Mouse (Mus musculus) cerebellum, adult 9-10 months (tissue): ENCODE measurements around the gene Trappc10.
"Not testable (repeated sequence)": the region's sequence is repeated elsewhere in the genome, so short reads cannot be mapped to it uniquely, and the experiment has no call there.

ENCODE experiments used
- DNase-seq: peaks from one replicate; pipeline ENCODE4 v3.0.0; 2022

The Trappc10 gene

DNA sequence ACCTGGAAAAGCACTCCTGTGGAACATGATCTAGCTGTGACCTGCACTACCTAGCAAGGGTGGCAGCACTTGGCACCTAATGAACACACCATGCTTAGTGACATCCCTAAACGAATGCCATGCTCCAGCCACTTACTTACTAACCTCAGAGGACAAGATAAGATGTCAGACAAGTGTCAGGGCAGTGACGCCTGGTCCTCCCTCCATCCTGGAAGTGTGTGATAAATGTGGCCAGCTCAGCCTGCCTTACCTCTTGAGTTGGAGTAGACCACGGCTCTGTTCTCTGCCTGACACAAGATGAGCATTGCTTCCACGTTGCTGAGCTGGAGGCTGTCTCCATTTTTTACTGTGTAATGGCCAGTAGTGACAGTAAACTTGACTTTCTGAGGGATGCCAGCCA lies 43.3 kb downstream of the Trappc10 start:
- no peak for DNase-seq

DNA sequence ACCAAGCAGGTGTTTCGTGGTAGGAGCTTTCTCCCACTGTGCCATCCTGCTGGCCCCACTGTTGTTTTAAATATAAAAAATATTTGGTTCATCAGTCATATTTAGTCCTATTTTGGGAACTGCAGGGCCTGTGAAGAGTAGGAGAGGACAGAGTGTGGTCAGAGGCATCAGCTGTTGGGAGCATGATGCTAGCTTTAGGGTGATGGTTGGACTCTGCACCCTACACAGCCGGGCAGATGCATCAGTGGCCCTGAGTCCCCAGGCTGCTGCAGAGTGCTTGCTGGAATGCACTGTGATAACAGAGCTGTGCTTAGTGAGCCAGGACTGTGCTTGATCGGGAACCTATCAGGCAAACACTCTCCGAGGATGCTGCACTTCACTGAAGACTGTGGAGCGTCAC lies 51.5 kb downstream of the Trappc10 start:
- no peak for DNase-seq

DNA sequence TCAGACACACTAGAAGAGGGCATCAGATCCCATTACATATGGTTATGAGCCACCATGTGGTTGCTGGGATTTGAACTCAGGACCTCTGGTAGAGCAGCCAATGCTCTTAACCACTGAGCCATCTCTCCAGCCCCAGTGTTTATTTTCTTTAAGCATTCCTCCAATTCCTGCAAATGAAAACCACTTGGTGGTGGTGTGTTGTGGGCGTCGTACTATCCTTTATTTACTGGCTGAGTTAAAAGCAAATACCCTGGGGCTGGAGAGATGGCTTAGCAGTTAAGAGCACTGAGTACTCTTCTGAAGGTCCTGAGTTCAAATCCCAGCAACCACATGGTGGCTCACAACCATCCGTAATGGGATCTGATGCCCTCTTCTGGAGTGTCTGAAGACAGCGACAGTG lies 58.4 kb downstream of the Trappc10 start:
- DNase-seq: not testable (repeated sequence)

DNA sequence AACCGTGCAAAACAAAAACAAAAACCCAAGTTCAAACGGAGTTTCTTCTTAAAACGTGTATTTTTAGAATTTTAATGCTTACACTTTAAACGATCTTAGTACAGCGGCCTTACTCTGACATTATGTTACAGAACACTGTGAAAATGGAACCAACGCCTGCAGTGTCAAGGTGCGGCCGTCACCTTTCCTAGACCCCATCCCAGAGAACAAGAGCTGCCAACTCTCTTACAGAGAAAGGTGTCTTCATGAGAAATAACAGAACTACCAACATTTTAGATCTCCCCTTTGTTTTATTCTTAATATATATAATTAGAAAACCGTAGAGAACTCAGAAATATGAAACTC lies 59.1 kb downstream of the Trappc10 start:
- DNase-seq: no peak

DNA sequence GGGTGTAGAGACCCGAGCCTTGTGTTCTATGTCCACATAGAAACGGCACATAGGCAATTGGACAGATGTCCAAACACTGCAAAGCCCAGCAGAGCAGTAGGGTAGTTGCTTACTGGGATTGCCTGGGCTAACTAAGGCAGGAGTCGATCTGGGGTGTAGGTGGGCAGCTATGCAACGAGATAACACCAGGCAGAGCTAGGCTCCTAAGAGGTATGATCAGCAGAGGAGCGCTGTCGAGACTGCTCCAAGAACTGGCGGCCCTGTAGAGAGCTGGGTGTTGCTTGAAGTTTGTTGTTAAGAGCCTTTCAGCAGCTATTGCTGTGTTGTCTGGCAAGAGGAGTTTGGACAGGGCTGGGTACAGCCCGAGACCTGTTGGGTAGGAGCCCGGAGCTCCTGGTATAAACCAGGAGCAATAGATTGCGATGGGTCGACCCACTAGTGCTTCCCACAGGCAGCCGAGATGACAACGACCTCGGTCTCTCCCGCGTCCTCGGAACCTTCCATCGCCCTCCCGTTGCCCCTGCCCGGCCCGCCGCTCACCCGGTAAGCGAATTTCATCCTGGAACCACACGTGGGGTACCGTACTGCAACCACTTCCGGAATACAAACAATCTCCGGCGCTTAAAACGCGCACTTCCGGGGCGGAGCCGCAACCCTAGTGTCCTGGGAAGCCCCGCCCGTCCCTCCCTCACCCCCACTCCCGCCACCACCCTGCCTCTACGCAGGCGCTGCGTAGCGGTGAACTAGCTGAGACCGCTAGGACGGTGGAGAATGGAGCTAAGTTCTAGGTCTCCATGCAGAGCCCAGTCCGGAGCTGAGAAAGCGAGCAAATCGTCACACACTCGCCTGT lies 59.7 kb downstream of the Trappc10 start, which contains the start of gene Pwp2:
TSS of gene Pwp2 (minus strand) at position 619 of the 850 bp plus-strand sequence.
- peak; percentile 83 for DNase-seq

DNA sequence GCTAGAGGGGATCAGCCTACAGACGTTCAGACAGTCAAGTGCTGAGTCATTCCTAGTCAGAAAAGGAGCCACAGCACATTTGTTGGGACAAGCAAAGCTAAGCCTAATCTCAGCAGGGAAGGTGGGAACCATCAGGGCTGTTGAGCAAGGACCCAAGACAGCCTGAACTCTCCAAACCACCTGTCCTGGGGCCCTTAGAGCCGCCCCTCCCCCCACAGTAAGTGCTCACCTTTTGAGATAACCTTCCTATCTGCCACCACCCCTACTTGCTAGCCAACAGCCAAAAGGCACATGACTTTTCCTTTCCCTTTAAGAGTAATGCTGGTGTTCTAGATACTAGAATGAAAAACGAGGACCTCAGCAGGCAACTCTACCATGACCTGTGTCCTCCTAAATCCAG lies 60.9 kb downstream of the Trappc10 start:
- DNase-seq: no peak

DNA sequence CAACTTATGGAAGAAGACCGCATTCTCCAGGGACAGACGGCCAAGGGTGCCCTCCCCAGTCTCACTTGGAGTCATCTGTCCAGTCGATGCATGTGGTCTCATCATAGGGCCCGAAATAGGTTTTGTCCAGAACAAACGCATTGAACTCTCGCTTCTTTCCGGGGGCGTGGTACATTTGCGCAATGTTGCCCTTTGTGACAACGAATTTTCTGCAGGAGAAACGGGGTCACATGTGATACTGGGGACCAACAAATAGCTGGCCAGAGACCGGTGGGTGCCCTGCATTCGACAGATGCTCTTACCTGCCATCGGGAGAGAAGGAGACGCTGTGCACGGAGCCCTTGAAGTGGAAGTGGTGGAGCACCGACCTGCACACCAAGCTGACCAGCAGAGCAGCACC lies 62.1 kb downstream of the Trappc10 start:
- DNase-seq: no peak

DNA sequence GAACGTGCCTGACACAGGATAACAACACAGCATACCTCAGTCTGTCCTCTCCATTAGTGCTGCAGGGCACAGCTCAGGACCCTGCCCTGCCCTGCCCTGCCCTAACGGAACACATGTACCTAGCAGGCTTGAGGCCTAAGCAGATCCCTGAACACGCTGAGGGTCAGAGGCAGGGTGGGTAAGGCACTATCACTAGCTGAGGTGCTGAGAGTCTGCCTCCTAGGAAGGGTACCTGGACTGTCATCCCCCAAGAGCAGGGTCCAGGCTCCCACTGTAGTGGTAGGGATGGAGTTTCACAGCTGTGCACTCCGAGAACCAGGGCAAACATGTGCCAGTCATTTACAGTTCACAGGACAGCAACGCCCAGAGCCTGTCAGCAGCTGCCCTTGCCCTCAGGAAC lies 70.0 kb downstream of the Trappc10 start:
- no peak for DNase-seq

DNA sequence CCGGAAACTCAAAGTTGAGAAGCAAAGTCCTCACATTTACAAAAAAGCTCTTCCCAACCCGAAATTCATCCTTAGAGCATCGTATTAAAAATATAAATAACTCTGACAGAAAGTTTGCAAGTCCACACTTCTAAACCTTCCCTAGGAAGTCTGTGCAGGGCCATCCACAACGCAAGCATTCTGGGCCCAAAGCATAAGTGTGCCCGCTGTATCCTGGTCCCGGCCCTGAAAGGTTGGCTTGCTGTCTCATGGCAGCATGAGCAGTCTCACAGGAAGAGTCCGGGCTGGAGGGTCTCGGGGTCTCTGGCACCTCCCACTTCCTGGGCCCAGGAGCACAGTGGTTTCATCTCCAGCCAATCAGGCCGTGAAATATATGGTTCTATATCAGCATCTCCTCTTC lies 72.9 kb downstream of the Trappc10 start:
- no peak for DNase-seq

DNA sequence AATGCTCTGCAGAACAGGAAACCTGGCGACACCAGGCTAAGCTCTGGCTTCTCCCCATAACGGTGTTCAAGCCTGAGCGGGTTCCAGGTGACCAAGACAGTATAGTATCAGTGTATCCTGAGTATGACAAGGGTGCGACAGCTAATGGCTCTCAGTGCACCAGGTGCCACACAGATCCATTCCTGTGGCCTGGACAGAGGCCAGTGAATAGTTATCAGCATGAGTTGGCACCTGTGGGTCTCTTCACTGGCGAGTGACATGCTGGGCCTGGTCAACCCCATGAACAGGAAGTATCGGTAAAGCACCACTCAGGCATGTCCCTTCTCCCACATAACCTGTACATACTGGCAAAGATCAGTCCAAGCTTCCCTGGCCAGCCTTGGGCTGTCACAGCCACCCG lies 73.4 kb downstream of the Trappc10 start:
- peak; percentile 60 for DNase-seq

DNA sequence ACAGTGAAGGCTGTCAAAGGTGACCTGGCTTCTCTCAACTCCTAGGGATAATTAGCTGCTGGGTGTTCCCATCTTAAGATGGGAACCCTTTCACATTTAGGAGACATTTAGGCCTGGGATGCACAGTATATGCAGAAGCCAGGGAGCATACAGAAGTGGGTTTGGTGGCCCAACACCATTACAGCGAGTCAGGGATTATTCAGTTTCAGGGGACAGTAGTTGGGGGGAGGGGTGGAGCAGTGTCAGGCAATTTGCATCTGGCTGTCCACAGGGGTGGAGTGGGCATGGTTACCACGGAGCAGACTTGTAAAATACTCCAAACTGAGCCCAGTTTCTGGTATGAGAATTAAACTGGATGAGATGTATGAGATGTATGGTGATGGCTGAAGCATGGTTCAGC lies 74.0 kb downstream of the Trappc10 start:
- peak; percentile 55 for DNase-seq

DNA sequence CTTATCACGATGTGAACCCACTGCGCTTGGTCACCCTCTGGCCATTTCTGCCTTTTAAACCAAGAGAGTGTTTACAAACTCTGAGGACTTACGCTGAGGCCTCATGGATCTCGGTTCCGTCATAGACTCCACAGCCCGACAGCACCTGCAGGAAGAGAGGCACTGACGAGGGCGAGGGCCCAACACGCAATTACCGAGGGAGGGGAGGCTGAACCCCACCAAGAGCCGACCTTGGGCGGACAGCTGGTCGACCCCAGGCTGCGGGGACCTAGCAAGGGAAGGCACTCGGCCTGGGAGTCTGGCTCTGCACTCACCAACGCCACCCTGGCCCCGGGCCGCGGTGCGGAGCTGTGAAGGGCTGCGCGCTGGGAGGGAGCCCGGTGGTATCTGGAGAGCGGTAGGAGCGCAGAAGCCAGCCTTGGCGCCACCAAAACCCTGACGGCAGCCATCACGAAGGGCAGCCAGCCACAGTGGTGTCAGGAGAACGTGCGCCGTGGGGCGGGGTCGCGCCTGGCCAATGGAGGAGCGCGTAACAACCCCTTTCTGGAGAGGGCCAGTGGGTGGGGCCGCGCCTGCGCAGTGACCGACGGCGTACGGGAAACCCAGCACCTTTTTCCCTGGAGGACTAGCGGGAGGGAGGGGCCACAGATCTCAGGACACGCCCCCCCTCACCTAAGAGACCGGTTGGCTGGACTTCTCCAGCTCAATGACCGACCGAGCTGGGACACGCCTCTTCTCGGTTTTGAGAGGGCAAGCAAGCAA lies 75.0 kb downstream of the Trappc10 start, which contains the start of gene D10Jhu81e:
TSS of gene D10Jhu81e (minus strand) at position 502 of the 762 bp plus-strand sequence.
- peak; percentile 100 for DNase-seq

DNA sequence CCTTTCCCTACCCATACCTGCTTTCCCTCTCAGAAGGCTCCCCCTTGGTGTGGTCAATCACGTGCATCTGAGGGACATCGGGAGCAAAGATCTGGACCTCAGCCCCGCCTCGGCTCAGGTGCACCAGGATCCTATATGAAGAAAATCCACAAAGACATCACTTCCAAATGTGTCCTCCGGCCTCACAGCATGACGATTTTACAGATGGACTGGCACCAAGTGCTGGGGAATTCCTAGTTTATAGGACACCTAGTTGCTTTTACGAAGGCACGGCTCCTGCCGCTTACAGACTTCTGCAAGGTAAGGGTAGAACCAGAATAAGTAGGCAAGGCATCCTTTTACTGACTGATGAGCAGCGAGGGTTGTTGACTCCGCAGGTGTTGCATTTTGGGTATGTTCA lies 75.6 kb downstream of the Trappc10 start:
- DNase-seq: peak; percentile 62

DNA sequence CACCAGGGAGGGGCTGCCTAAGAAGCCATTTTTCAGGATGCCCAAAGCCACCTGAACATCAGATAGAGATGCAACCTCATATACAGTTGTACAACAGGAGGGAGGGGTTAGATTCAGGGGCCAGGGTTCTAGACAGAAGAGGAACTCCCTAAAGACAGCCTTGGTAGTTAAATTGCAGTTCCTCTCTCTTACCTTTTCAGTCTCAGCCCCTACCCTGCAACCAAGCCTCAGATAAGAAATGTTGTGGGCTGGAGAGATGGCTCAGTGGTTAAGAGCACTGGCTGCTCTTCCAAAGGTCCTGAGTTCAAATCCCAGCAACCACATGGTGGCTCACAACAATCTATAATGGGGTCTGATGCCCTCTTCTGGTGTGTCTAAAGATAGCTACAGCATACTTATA lies 76.7 kb downstream of the Trappc10 start:
- DNase-seq: no peak

DNA sequence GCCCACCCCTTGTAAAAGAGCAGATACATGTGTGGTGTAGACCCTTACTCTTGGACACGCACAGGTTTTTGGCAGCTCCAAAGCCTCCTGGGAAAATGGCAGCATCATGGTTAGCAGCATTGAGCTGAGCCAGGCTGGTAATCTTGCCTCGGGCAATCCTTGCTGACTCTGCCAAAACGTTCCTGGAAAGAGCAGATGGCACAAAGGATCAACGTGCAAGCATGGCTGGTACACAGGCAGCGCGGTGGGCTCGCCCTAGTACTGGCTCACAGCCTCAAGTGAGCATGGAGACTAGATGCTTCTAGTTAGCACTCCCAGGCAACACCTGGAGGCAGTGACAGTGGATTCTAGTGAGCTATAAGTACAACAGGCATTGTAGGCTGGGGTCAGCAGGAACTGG lies 77.1 kb downstream of the Trappc10 start:
- peak; percentile 72 for DNase-seq

DNA sequence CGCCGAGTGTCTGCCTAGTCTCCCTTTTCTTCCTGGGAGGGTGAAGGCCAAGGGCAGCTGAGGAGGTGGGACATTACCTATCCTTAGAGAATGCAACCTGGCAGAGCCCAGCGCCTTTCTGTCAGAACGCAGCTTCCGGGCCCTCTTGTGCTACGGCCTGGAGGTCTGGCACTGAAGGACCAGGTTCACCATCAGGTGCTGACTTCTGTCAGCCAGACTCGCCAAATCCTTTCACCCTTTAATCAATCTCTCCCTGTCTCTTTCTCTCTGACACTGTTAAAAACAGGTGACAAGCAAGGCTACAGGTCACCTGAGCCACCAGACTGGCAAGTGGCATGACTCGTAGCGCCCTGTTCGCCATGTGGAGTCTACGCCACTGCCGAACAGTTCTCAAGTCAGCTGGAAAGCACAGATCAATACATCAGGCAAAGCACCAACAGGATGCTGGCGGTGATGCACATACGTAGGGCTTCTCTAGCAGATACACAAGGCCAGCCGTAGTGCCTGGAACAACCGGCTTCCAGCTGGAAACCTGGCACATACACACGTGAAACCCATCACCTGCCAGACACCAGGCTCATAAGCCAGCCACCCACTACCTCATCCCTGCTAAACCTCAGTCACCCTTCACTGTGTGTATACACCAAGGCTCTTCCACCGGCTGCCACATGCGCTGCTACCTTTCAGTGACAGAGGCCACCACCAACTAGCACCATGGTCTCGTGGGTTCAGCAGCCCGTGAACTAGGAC lies 79.0 kb downstream of the Trappc10 start:
- DNase-seq: no peak

DNA sequence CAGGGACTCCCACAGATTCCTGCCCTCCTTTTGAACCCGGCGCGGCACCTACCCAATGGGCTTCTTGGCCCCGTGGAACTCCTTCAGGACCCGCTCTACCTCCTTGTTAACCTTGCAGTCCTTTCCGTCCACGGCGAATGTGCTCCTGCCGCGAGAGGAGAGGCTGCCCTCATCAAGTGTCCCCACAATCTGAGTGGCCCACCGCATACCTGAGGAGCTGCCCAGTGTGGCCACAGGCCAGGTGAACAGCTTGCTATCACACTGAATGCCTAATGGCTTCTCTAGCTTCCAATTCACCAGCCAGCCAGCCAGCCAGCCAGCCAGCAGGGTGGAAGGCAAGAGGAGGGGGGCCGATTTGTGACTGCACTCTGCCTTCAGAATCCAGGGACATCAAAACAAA lies 79.7 kb downstream of the Trappc10 start:
- peak; percentile 85 for DNase-seq

DNA sequence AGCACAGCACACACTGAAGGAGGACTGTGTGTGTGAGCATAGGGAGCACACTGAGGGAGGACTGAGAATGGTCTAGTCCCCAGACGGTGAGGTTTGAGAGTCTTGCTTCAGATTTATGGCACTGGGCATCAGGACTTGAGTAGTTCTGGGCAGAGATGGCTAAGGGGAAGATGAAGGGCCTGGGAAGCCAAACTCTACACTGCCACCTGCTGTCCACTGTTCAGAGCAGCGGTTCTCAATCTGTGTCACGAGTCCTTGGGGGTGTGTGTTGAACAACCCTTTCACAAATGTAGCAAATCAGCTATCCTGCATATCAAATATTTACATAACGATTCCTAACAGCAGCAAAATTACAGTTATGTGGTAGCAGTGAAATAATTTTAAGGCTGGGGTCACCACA lies 80.5 kb downstream of the Trappc10 start:
- DNase-seq: peak; percentile 82

DNA sequence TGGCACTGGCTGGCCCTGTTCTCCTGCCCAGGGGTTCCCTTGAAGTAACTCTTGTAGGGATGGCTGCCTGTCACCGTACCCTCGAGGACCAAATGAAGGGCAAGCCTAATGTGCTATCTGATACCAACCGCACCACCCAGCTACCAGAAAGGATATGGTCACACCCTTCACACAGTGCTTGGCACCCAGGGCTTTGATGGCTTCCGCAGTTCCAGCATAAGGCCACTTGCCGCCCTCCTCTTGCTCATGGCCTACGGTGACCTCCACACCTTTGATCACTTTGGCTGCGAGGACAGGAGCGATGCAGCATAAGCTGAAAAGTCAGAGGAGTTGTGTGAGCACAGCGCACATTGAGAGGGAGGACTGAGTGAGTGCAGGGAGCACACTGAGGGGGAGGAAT lies 81.2 kb downstream of the Trappc10 start:
- no peak for DNase-seq

DNA sequence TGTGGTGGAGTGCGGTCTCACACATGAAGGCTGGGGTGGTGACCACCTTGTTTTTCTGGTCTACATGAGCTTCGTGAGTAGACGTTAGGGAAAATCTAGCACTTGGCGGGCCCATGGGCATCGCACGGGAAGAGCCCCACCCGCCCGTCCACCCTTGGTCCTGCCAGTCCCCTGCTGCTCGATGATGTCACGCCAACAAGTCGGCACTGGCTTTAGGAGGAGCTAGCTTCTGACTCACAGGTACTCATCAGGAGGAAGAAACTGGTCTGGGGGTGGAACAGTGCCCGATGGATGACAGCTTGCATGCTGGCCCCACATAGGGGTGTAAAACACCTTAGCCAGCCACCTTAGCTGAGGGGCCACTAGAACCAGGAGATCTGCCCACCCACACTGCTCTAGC lies 81.8 kb downstream of the Trappc10 start:
- no peak for DNase-seq

DNA sequence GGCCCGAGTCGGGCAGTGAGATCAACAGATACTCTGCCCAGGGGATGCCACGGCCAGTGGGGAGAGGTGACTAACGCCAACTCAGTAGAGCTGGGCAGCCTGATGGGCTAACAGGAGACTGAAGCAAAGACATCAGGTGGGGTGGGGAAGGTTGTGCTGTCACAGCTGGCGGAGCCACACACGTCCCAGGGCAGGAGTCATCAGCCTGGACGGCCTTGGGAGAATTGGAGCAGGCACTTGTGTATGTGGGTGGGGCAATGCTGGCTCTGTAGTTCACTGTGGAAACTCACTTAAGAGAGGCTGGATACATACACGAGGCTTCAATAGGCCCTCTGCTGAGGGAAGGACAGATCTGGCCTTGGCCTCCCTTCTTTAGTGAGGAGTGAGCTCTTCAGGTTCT lies 83.3 kb downstream of the Trappc10 start:
- DNase-seq: no peak

DNA sequence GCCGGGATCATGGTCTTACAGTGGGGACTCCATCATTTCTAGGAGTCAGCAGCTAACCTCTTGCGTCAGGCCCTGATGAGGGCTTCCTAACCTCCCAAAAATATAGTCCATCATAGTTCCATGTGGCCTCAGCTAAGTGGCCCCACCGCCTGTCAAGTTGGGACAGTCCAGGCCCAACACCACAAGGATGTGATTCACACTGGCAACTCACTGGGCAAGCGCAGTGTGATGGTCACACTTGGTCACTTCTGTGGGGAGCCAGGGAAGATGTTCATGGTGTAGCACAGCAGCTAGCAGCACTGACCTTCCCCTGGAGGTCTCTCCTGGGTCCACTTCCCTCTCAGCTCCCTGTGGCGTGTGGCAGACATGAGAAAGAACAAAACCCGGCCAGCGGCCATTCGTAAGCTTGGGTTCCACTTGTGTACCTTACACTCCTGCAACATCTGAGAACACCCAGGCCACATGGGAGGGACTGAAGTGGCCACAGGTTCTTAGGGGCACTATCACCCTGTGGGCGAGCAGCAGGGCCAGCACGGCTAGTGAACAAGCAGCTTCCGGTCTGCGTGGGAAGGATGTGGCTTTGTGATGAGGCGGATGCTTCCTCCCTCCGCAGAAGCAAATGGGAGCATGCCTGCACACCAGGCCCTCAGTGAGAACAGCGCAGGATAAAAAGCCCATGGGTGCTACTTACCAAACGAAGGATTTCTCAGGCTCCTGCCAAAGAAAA lies 83.9 kb downstream of the Trappc10 start:
- DNase-seq: no peak

DNA sequence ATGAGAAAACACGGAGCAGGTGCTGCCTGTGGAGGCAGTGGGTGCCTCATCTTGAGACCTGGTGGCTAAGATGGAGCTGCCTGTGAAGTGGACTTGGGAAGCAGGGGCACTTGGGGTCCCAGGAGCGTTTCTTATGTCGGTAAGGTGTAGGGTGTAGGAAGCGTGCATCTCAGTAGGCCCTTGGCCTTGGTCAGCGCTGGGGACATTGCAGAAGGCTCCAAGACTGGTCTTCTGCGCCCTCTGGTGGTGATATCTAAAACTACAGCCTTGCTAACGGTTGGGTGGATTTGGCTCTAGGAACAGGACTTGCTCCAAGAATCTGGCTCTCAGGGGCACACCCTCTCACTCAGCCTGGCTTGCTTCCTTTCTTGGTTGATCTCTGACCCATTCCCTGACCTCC lies 84.5 kb downstream of the Trappc10 start:
- peak; percentile 89 for DNase-seq
